Mouse (Mus musculus): ENCODE data around the gene Mmd2.

- TF ChIP-seq POLR2A (IDR thresholded peaks at IDR 0.05; ENCODE audit: insufficient read depth, low read length) (no peak), EP300 (IDR thresholded peaks at IDR 0.05; ENCODE audit: insufficient read depth, low read depth, low read length) (0 out of 2 replicates have a peak, but pooled peaks have one; percentile 18), CTCF (IDR thresholded peaks at IDR 0.05; ENCODE audit: low read depth, low read length) (peak; percentile 88)
Measured at GRCm38 (mm10) chr5:142557397-142558067, 51.1 kb downstream of the Mmd2 start.
